ENCODE assay signal across 16 mouse cellular contexts in genomic region chr4:39345139-39345412, GRCm38 (mm10).
DNase-seq lines count a peak whose midpoint lies in the region; ATAC-seq and TF ChIP-seq lines count a peak whose summit lies in the region.
"Had no signal": no experiment of that assay in that cellular context is flagged by ENCODE, and none has a peak within 500 bp of the region (broad histone marks: within the 10 kb centered on the region; RNA-seq: fewer than 3 reads in every experiment).

No protein-coding gene starts in this region.

- peak; percentile 77 for ATAC-seq in neural tube, embryonic 11.5 days (ENCODE audit: insufficient read depth, low FRiP score, low TSS enrichment)
- peak; percentile 88 for ATAC-seq in forebrain, postnatal 0 days
- peak; percentile 83 for ATAC-seq in midbrain, embryonic 14.5 days (ENCODE audit: low FRiP score, low TSS enrichment)
- ATAC-seq: CD4-positive, CD25-positive, alpha-beta regulatory T cell, adult 4 months had no signal

- no peak overlapping the region for H3K4me3 ChIP-seq in neural tube, embryonic 11.5 days (ENCODE audit: low read depth, low read length)
- no peak overlapping the region for H3K4me3 ChIP-seq in forebrain, postnatal 0 days (ENCODE audit: low read depth, low read length)
- H3K4me3 ChIP-seq in midbrain, embryonic 14.5 days (replicated peaks; ENCODE audit: low read depth, low read length): no peak overlapping the region

- no peak overlapping the region for H3K27ac ChIP-seq in neural tube, embryonic 11.5 days (ENCODE audit: low read depth, low read length)
- H3K27ac ChIP-seq in forebrain, postnatal 0 days (ENCODE audit: low read depth, low read length): no peak overlapping the region
- H3K27ac ChIP-seq in midbrain, embryonic 14.5 days (replicated peaks; ENCODE audit: low read depth, low read length): peak overlapping the region; percentile 66

- 25% methylated on average over 1 of the region's 1 CpGs for WGBS in neural tube, embryonic 11.5 days
- 3% methylated on average over 1 of the region's 1 CpGs for WGBS in forebrain, postnatal 0 days
- WGBS in midbrain, embryonic 14.5 days: 6% methylated on average over 1 of the region's 1 CpGs

- H3K4me1 ChIP-seq in neural tube, embryonic 11.5 days (ENCODE audit: control insufficient read depth, insufficient read depth, low read length): no peaks in the 10 kb centered on the region
- no peaks in the 10 kb centered on the region for H3K4me1 ChIP-seq in forebrain, postnatal 0 days (ENCODE audit: insufficient read depth)
- peaks cover 6% of the 10 kb centered on the region; the same call in 1 of the 2 replicates for H3K4me1 ChIP-seq in midbrain, embryonic 14.5 days (ENCODE audit: control insufficient read depth, insufficient read depth, low read length)

- no peak for TF ChIP-seq CTCF in forebrain, postnatal 0 days (IDR thresholded peaks at IDR 0.05; ENCODE audit: low read depth)

- no peaks in the 10 kb centered on the region for H3K9me3 ChIP-seq in neural tube, embryonic 11.5 days (ENCODE audit: control insufficient read depth, low read length)
- H3K9me3 ChIP-seq in forebrain, postnatal 0 days (ENCODE audit: low read length): no peaks in the 10 kb centered on the region
- H3K9me3 ChIP-seq in midbrain, embryonic 14.5 days (ENCODE audit: control insufficient read depth, low read length): no peaks in the 10 kb centered on the region

- DNase-seq in neural tube, embryonic 11.5 days (ENCODE audit: low spot score): peak; percentile 16
- DNase-seq in neural tube, embryonic 10.5 days (ENCODE audit: extremely low spot score, low spot score): no peak
- DNase-seq in forebrain, postnatal 0 days: no peak
- no peak for DNase-seq in midbrain, embryonic 14.5 days
- no peak for DNase-seq in adrenal gland, postnatal 25 days
- no peak for DNase-seq in thymus, postnatal 0 days (ENCODE audit: low spot score)
- no peak for DNase-seq in thymus, postnatal 14 days
- DNase-seq: adrenal gland, postnatal 14 days; gastrocnemius, postnatal 25 days; heart, postnatal 36 days; kidney, adult 18-20 months; kidney, postnatal 36 days; lung, adult 2 months; lung, postnatal 4 days had no signal

- H3K27me3 ChIP-seq in neural tube, embryonic 11.5 days (ENCODE audit: control insufficient read depth, insufficient read depth, low read length): no peaks in the 10 kb centered on the region
- no peaks in the 10 kb centered on the region for H3K27me3 ChIP-seq in forebrain, postnatal 0 days (ENCODE audit: insufficient read depth, low read length)
- H3K27me3 ChIP-seq in midbrain, embryonic 14.5 days (ENCODE audit: control insufficient read depth, insufficient read depth, low read length): no peaks in the 10 kb centered on the region

- no peaks in the 10 kb centered on the region for H3K36me3 ChIP-seq in neural tube, embryonic 11.5 days (ENCODE audit: control insufficient read depth, insufficient read depth, low read length)
- H3K36me3 ChIP-seq in forebrain, postnatal 0 days (ENCODE audit: insufficient read depth): no peaks in the 10 kb centered on the region
- H3K36me3 ChIP-seq in midbrain, embryonic 14.5 days (ENCODE audit: control insufficient read depth, insufficient read depth, low read length): no peaks in the 10 kb centered on the region

- no peak overlapping the region for H3K9ac ChIP-seq in neural tube, embryonic 11.5 days (ENCODE audit: low read length)
- no peak overlapping the region for H3K9ac ChIP-seq in forebrain, postnatal 0 days
- H3K9ac ChIP-seq in midbrain, embryonic 14.5 days (replicated peaks; ENCODE audit: low read length): no peak overlapping the region

- H3K4me2 ChIP-seq in neural tube, embryonic 11.5 days (ENCODE audit: low read depth): no peak overlapping the region
- no peak overlapping the region for H3K4me2 ChIP-seq in forebrain, postnatal 0 days (ENCODE audit: low read depth)
- H3K4me2 ChIP-seq in midbrain, embryonic 14.5 days (ENCODE audit: low read length): peak overlapping the region; percentile 28
- H3K4me2 ChIP-seq: heart, embryonic 11.5 days had no signal
